Mouse (Mus musculus): ENCODE data around the gene Csn1s2b. TPM values are rescaled to one million over a fixed set of nuclear protein-coding genes. Genes with fewer than 3 reads are reported as not detected.

The Csn1s2b gene
- polyA plus RNA-seq, 1 experiment from 2014 or later = 0.25 TPM

Other genes with a start within 250 kb of the Csn1s2b start
- not detected in 2 replicates for gene Sult1d1, start 239.1 kb upstream of the Csn1s2b start, polyA plus RNA-seq (2014; fragmentation: Nextera tagmentation; extraction: Ambion mirVana)
- not detected in 2 replicates for gene Sult1e1, start 216.5 kb upstream of the Csn1s2b start, polyA plus RNA-seq (2014; fragmentation: Nextera tagmentation; extraction: Ambion mirVana)
- gene Csn1s1, start 141.9 kb upstream of the Csn1s2b start, polyA plus RNA-seq (2014; fragmentation: Nextera tagmentation; extraction: Ambion mirVana) = not detected in 2 replicates
- not detected in 2 replicates for gene Csn2, start 108.5 kb upstream of the Csn1s2b start, polyA plus RNA-seq (2014; fragmentation: Nextera tagmentation; extraction: Ambion mirVana)
- not detected in 2 replicates for gene Csn1s2a, start 33.5 kb upstream of the Csn1s2b start, polyA plus RNA-seq (2014; fragmentation: Nextera tagmentation; extraction: Ambion mirVana)
- not detected in 2 replicates for gene Prr27, start 17.6 kb downstream of the Csn1s2b start, polyA plus RNA-seq (2014; fragmentation: Nextera tagmentation; extraction: Ambion mirVana)
- gene Odam, start 76.9 kb downstream of the Csn1s2b start, polyA plus RNA-seq (2014; fragmentation: Nextera tagmentation; extraction: Ambion mirVana) = not detected in 2 replicates
- not detected in 2 replicates for gene Csn3, start 117.5 kb downstream of the Csn1s2b start, polyA plus RNA-seq (2014; fragmentation: Nextera tagmentation; extraction: Ambion mirVana)
- gene 2310003L06Rik, start 161.4 kb downstream of the Csn1s2b start, polyA plus RNA-seq (2014; fragmentation: Nextera tagmentation; extraction: Ambion mirVana) = not detected in 2 replicates
- gene Gm28434, start 161.4 kb downstream of the Csn1s2b start, polyA plus RNA-seq (2014; fragmentation: Nextera tagmentation; extraction: Ambion mirVana) = not detected in 2 replicates
- gene Cabs1, start 171.4 kb downstream of the Csn1s2b start, polyA plus RNA-seq (2014; fragmentation: Nextera tagmentation; extraction: Ambion mirVana) = not detected in 2 replicates
- gene Smr3a, start 194.5 kb downstream of the Csn1s2b start, polyA plus RNA-seq (2014; fragmentation: Nextera tagmentation; extraction: Ambion mirVana) = not detected in 2 replicates